Mouse (Mus musculus): Measurements from ENCODE around the gene Gfm2.

Gene Gfm2

GRCm38 (mm10) chr13:97230101-97230500 lies 92.4 kb downstream of the Gfm2 start:
- no peak for DNase-seq (ENCODE audit: low spot score)
